Mouse (Mus musculus) large intestine, adult 2 months (tissue): ENCODE data around the gene Cavin1. TPM values are rescaled to one million over a fixed set of nuclear protein-coding genes. Genes with fewer than 3 reads are reported as not detected.

ENCODE experiments used
- DNase-seq: peaks from one replicate; pipeline ENCODE4 v3.0.0-alpha.2; 2012; ENCODE audit warnings: low read depth, low spot score
- WGBS: fragments of 180-500 bp; shearing (Covaris S2); methylation state at CpG from one replicate; pipeline ENCODE4 v1.1.7; 2018; 5-methylcytosine and 5-hydroxymethylcytosine counted together
- polyA plus RNA-seq: library from polyadenylated mRNA; depleted of rRNA; stranded (reverse); fragments of >200 nt; gene quantifications from 2 replicates; pipeline ENCODE4 v1.2.3, GENCODE M21; 2012; rRNA removed

Gene Cavin1
- polyA plus RNA-seq, 1 experiment, result 33.4 TPM

- 98% methylated on average over 1 of the region's 1 CpGs for WGBS
Observed at GRCm38 (mm10) chr11:100924386-100924919, 46.2 kb downstream of the Cavin1 start.

GRCm38 (mm10) chr11:100920887-100921624 is 49.6 kb downstream of the Cavin1 start:
- no peak for DNase-seq
- WGBS, result 88% methylated on average over 4 of the region's 4 CpGs

More at GRCm38 (mm10) chr11:100924386-100924919, 46.2 kb downstream of the Cavin1 start:
- DNase-seq, result no peak

- WGBS, result 89% methylated on average over 5 of the region's 5 CpGs
Observed at GRCm38 (mm10) chr11:100918007-100918406, 52.7 kb downstream of the Cavin1 start.

GRCm38 (mm10) chr11:100916432-100916971 is 54.2 kb downstream of the Cavin1 start:
- DNase-seq, result no peak
- WGBS, result 91% methylated on average over 4 of the region's 4 CpGs

More at GRCm38 (mm10) chr11:100918007-100918406, 52.7 kb downstream of the Cavin1 start:
- DNase-seq, result no peak

- no peak for DNase-seq
- 94% methylated on average over 3 of the region's 3 CpGs for WGBS
Observed at GRCm38 (mm10) chr11:100915063-100915462, 55.6 kb downstream of the Cavin1 start.

GRCm38 (mm10) chr11:100914415-100914814 is 56.3 kb downstream of the Cavin1 start:
- WGBS, result 72% methylated on average over 5 of the region's 5 CpGs
- DNase-seq, result no peak

- 75% methylated on average over 17 of the region's 17 CpGs for WGBS
- no peak for DNase-seq
Observed at GRCm38 (mm10) chr11:100912401-100913155, 58.1 kb downstream of the Cavin1 start.

- no peak for DNase-seq
- WGBS, result 82% methylated on average over 9 of the region's 9 CpGs
Observed at GRCm38 (mm10) chr11:100908567-100908966, 62.1 kb downstream of the Cavin1 start.

GRCm38 (mm10) chr11:100908112-100908511 is 62.6 kb downstream of the Cavin1 start:
- 59% methylated on average over 2 of the region's 2 CpGs for WGBS
- DNase-seq, result no peak

- 87% methylated on average over 4 of the region's 4 CpGs for WGBS
- no peak for DNase-seq
Observed at GRCm38 (mm10) chr11:100906885-100907284, 63.8 kb downstream of the Cavin1 start.

Other genes with a start within 250 kb of the Cavin1 start
- gene Rab5c, start 232.7 kb downstream of the Cavin1 start, polyA plus RNA-seq, result 255 and 309 TPM in 2 replicates
- gene Kcnh4, start 210.9 kb downstream of the Cavin1 start, polyA plus RNA-seq, result 0.06 and 0.08 TPM in 2 replicates
- gene Hcrt, start 208.0 kb downstream of the Cavin1 start, polyA plus RNA-seq, result not detected in 2 replicates
- gene Ghdc, start 199.9 kb downstream of the Cavin1 start, polyA plus RNA-seq, result 8.5 and 9.8 TPM in 2 replicates
- 9.5 and 14.2 TPM in 2 replicates for gene Stat5b, start 120.2 kb downstream of the Cavin1 start, polyA plus RNA-seq
- gene Stat5a, start 111.5 kb downstream of the Cavin1 start, polyA plus RNA-seq, result 6.4 and 8.3 TPM in 2 replicates
- gene Stat3, start 31.3 kb downstream of the Cavin1 start, polyA plus RNA-seq, result 102 and 120 TPM in 2 replicates
- gene Atp6v0a1, start 38.6 kb upstream of the Cavin1 start, polyA plus RNA-seq, result 48.4 and 73.0 TPM in 2 replicates
- 12.9 and 13.6 TPM in 2 replicates for gene Naglu, start 99.1 kb upstream of the Cavin1 start, polyA plus RNA-seq
- 0.26 and 0.29 TPM in 2 replicates for gene Hsd17b1, start 107.5 kb upstream of the Cavin1 start, polyA plus RNA-seq
- gene Coasy, start 111.7 kb upstream of the Cavin1 start, polyA plus RNA-seq, result 38.1 and 46.5 TPM in 2 replicates
- 144 and 164 TPM in 2 replicates for gene Mlx, start 116.4 kb upstream of the Cavin1 start, polyA plus RNA-seq
- 1.3 and 1.7 TPM in 2 replicates for gene Psmc3ip, start 124.5 kb upstream of the Cavin1 start, polyA plus RNA-seq
- 53.7 and 67.9 TPM in 2 replicates for gene Retreg3, start 149.0 kb upstream of the Cavin1 start, polyA plus RNA-seq
- 14.4 and 17.8 TPM in 2 replicates for gene Tubg1, start 149.1 kb upstream of the Cavin1 start, polyA plus RNA-seq
- gene Tubg2, start 185.0 kb upstream of the Cavin1 start, polyA plus RNA-seq, result 1.8 and 2.3 TPM in 2 replicates
- gene Cntnap1, start 199.6 kb upstream of the Cavin1 start, polyA plus RNA-seq, result 2.4 and 2.6 TPM in 2 replicates
- 22.9 and 31.4 TPM in 2 replicates for gene Plekhh3, start 200.5 kb upstream of the Cavin1 start, polyA plus RNA-seq
- 9.2 and 16.9 TPM in 2 replicates for gene Ccr10, start 204.6 kb upstream of the Cavin1 start, polyA plus RNA-seq